Mouse (Mus musculus) left cerebral cortex, adult 8-10 months (tissue): ENCODE data around the gene Ovca2. TPM values are rescaled to one million over a fixed set of nuclear protein-coding genes. Genes with fewer than 3 reads are reported as not detected.
A peak's percentile ranks its signal among the peaks of the same experiment; 100 is the strongest.
"Not testable (repeated sequence)": the region's sequence is repeated elsewhere in the genome, so short reads cannot be mapped to it uniquely, and the experiment has no call there.

Experiments used
- DNase-seq, 2 experiments: peaks; one replicate each; pipeline ENCODE4 v3.0.0; 2022; ENCODE audit warnings: low spot score in 2 of 2
- total RNA-seq, 4 experiments: library from RNA; stranded (reverse); gene quantifications; 2 replicates each; pipeline ENCODE4 v1.2.4; 2022

Gene Ovca2
- total RNA-seq, 4 experiments from 2014 or later = 12.8 to 13.5 (median 13.2) TPM

- no peak for DNase-seq
Observed at GRCm38 (mm10) chr11:75196131-75196530, 17.5 kb upstream of the Ovca2 start.

DNA sequence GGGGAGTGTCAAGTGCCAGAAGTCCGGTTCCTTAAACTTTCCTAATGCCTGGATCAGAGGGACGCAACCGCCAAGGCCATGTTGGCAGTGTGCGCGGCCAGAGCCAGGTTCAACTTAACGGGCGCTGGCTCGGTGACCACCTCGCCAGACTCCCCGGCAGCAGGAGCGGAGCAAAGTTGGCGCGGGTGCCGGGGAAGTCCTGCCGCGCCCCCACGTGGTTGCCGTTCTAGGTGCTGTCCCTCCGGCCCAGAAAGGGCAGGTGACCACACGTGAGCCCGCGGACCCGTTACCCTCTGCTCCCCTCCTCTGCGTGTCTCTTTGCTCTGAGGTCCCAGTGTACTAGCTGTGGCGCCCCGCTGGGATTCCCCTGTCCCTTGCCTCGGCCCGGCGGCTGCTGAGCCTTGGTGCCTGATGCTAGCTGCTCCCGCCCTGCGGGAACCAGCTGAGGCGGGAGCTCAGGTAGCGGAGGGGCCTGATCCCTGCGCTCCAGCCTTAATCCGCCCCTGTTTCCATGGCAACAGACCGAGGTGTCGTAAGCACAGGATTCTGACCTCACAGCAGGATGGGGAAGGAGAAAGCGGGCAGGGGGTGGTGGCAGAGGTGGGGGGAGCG lies 16.3 kb upstream of the Ovca2 start:
- no peak for DNase-seq

- DNase-seq = no peak
Observed at GRCm38 (mm10) chr11:75194121-75194849, 15.7 kb upstream of the Ovca2 start.

DNA sequence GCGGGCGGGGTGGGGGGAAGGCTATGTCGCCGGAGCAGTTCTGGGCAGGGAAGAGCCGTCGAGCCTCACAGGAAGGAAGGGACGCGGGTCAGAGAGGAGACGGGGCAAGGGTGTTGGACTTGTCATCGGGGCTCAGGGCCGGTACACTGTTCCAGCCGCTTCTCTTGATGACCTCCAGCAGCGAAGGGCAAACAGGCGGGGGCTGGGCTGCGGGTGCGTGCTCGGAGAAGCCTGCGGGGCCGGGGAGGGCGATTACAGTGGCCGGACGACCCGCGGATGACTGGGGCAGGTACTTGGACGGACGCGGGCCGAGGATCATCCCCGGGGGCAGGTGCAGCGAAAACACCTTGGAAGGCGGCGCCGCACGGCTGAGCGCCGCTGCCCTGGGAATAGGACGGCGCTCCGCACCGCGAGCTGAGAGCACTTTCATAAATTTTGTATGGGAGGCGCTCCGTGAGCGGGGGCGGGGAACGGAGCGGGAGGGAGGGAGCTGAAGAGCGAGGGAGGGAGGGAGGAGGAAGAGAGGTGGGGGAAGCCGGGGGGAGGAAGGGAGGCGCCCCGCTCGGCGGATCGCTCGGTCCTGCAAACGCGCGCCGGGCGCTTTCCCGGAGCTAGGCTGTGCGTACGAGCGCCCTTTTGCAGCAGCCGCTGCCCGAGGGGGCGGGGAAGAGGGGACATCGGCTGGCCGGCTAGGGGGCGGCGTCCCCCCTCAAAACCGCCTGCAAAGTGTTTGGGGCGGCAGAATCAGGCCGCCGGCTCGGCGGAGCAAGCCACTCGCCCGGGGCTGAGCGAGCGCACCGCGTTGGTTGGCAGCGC lies 14.8 kb upstream of the Ovca2 start, which contains the start of gene Rtn4rl1:
Gene Rtn4rl1 (plus strand): TSS at position 528 of the 816 bp plus-strand sequence.
- DNase-seq = peak in 1 of 2 experiments; percentile 71

DNA sequence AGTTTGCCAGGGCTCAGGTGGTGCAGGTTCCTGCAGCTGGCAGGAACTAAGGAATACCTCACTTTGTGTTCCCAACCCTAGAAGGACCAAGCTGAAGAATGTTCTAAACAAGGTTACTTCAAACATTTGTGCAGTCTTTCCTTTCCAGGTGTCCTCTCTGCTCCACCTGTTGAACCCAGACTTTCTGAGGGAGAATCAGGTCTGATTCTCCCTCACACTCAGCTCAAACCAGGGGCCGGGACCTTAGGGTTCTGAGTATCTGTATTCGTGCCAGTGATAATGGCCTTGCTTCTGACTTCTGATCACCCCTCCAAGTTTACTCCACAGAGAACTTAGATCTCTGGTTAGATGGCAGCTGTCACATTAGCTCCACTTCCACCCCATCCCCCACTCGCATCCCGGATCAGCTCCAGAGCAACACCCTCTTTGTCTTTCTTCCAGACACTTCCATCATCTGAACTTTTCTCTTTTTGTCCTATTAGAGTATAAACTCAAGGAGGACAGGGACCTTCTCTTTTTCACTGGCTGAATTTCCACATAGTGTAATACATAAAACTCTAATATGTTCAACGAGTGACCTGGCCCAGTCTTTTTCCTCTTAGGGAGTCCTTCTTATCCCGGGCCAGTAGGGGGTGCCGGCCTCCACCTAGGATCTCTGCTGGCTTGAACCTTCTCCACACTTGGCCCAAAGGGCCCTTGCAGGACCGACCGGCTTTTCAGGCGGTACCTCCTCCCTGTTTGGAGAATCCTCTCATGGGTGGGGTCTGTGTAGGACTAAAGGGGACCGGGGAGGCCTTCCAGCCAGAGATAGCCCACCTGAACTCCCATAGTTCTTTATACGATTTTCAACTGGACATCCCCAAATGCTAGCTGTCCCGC lies 13.9 kb upstream of the Ovca2 start:
- no peak for DNase-seq

DNA sequence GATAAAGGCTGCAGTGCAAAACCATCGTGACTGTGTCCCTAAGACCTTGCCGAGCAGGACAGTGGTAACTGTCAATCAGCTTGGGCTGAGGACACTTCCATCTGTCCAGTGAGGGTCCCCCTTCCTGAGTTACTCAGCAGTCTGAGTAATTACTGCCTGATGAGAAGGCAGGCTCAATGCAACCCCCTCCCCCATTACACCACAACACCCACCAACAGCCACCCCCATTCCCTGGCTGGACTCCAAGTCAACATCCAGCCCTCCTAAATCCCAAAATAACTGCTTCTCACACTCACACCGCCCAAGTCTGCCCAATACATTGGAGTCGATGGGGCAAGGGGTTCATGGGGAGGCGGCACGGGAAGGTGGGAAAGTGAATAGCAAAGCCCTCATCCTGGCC lies 13.2 kb upstream of the Ovca2 start:
- no peak for DNase-seq

- DNase-seq = no peak
Observed at GRCm38 (mm10) chr11:75190905-75191441, 12.3 kb upstream of the Ovca2 start, which contains the start of gene Dph1. Gene Dph1 (minus strand): TSS chr11:75191241.

DNA sequence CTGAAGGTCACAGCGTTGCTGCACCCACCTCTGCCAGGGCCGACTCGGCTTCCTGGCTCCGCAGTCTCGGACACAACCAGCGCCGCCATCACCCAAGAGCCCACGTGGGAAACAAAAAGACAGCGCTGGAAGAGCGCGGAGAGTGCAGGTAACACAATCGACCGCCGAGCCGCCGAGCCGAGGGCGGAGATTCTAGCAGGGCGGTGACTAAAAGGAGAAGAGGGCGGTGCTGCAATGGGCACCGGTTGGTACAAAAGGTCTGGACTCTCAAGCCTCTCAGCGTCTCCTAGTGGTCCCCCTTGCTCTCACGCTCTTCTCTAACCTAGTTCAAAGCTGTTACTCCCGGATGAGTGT lies 11.7 kb upstream of the Ovca2 start:
- DNase-seq = peak in 1 of 2 experiments; percentile 73

DNA sequence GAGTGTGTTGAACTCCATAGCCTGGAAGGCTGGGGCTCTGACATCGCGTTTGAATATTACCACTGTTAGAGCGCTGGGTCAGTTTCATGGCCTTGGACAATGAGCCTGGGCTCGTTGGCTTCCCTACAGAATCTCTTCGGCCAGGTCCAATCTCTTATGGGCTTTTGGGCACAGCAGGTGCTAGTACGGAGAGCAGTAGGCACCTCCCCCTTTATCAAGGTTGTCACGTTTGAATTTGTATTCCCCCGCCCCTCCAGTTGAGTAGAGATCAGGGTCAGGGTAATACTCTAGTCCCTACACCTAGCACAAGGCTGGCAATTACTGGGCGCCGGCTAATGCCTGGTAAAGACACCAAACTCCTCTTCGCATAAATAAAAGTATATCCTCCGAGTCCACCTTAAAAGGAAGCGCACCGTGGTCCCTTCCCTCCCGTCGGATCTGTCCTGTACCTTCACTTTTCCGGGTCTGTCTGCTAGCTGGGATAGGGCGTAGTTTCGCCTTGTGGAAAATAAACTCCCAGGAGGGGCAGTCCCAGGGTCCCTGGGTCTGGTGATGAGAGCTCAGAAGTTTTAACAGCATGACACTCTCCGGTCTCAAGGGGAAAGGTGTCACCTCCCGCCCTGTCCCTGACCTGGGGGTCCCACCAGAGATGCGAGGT lies 11.2 kb upstream of the Ovca2 start:
- DNase-seq = no peak

- DNase-seq = no peak
Observed at GRCm38 (mm10) chr11:75184986-75185385, 6.4 kb upstream of the Ovca2 start.

DNA sequence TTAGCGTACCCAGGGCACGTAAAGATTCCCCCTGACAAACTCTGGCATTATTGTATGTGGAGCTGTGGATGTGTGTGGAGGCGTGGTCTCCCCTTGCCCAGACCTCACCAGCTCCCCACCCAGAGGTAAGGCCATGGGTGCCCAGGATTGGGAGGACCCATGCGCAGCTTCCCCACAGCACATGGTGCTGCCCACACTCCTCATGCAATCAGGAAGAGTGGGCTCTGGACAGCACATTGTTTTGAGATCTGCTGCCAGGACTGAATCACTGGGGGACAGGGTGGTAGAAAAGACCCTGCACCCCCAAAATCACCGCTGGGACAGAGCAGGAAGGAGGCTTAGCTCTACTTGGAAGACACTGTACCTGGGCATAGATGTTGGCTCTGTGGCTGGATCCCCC lies 5.9 kb upstream of the Ovca2 start:
- DNase-seq = no peak

DNA sequence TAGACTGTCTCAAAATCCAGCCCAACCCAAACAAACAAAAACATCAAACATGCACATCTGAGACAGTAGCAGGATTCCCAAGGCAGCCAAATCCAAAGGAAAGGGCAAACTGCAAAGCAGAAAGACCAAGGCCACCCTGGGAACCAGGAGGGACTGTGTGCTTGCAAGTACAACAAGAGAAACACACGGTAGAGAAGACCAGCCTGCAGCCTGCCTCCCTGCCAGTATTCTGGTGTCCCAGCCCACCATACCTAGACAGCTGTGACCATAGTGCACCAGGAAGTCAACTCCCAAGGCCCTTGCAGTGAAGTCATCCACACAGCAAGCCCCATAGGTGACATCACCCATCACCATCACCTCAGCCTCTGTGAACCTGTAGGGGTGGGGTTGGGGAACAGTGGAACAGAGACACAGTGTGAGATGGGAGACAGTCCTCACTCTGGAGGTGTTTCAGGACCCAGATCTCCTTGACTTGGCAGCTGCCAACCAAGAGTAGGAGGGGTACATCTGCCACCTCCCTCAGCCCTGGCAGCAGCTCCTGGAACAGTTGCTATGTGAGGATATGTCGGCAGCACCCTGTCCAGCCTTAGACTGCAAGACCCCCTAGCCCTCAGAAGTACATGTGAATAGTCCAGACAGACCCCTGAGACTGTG lies 5.4 kb upstream of the Ovca2 start:
- peak; percentile 53 to 90 for DNase-seq

- DNase-seq = no peak
Observed at GRCm38 (mm10) chr11:75178011-75178410, 624 bp downstream of the Ovca2 start.

DNA sequence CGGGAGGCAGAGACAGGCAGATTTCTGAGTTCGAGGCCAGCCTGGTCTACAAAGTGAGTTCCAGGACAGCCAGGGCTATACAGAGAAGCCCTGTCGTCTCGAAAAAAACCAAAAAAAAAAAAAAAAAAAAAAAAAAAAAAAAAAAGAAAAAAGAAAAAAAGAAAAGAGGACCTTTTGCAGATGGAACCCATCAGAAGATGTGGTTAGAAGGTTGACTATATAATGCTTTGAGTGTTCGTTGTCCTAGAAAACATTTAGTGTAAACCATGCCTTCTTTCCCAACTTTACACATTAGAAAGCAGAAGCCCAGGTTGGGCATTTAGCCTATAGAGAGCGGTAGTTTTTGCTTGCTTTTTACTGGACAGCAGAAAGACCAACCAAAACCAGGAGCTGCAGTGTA lies 4.1 kb downstream of the Ovca2 start:
- DNase-seq = not testable (repeated sequence)

GRCm38 (mm10) chr11:75173799-75174165 lies 4.9 kb downstream of the Ovca2 start:
- DNase-seq = peak in 1 of 2 experiments; percentile 61

- peak; percentile 94 to 96 for DNase-seq
Observed at GRCm38 (mm10) chr11:75173095-75173798, 5.4 kb downstream of the Ovca2 start.

GRCm38 (mm10) chr11:75172151-75173094 lies 6.2 kb downstream of the Ovca2 start:
- no peak for DNase-seq
